Mouse (Mus musculus): ENCODE data around the gene Hpcal1.

Hpcal1 gene

GRCm38 (mm10) chr12:17686116-17686515 is 4.5 kb upstream of the Hpcal1 start:
- no peak for DNase-seq (ENCODE audit: low read depth, low spot score)

- no peak for DNase-seq (ENCODE audit: low read depth, low spot score)
Measured at GRCm38 (mm10) chr12:17688913-17689312, 1.7 kb upstream of the Hpcal1 start.

GRCm38 (mm10) chr12:17689931-17690563 is 609 bp upstream of the Hpcal1 start:
- DNase-seq (ENCODE audit: low read depth, low spot score) = no peak

GRCm38 (mm10) chr12:17691320-17691876 is 742 bp downstream of the Hpcal1 start:
- DNase-seq (ENCODE audit: low read depth, low spot score) = no peak

- DNase-seq (ENCODE audit: low read depth, low spot score) = no peak
Measured at GRCm38 (mm10) chr12:17691891-17692321, 1.2 kb downstream of the Hpcal1 start.

GRCm38 (mm10) chr12:17692356-17692755 is 1.7 kb downstream of the Hpcal1 start:
- DNase-seq (ENCODE audit: low read depth, low spot score) = no peak

GRCm38 (mm10) chr12:17692953-17693352 is 2.3 kb downstream of the Hpcal1 start:
- no peak for DNase-seq (ENCODE audit: low read depth, low spot score)

GRCm38 (mm10) chr12:17694589-17695115 is 4.0 kb downstream of the Hpcal1 start:
- no peak for DNase-seq (ENCODE audit: low read depth, low spot score)

- no peak for DNase-seq (ENCODE audit: low read depth, low spot score)
Measured at GRCm38 (mm10) chr12:17696395-17696794, 5.7 kb downstream of the Hpcal1 start.

GRCm38 (mm10) chr12:17698934-17699333 is 8.3 kb downstream of the Hpcal1 start:
- no peak for DNase-seq (ENCODE audit: low read depth, low spot score)

- DNase-seq (ENCODE audit: low read depth, low spot score) = no peak
Measured at GRCm38 (mm10) chr12:17699480-17699879, 8.8 kb downstream of the Hpcal1 start.

GRCm38 (mm10) chr12:17701131-17701720 is 10.6 kb downstream of the Hpcal1 start:
- DNase-seq (ENCODE audit: low read depth, low spot score) = no peak

GRCm38 (mm10) chr12:17701795-17702194 is 11.1 kb downstream of the Hpcal1 start:
- no peak for DNase-seq (ENCODE audit: low read depth, low spot score)

GRCm38 (mm10) chr12:17702257-17702943 is 11.7 kb downstream of the Hpcal1 start:
- DNase-seq (ENCODE audit: low read depth, low spot score) = no peak

- no peak for DNase-seq (ENCODE audit: low read depth, low spot score)
Measured at GRCm38 (mm10) chr12:17702944-17703335, 12.3 kb downstream of the Hpcal1 start.

GRCm38 (mm10) chr12:17703866-17704265 is 13.2 kb downstream of the Hpcal1 start:
- no peak for DNase-seq (ENCODE audit: low read depth, low spot score)

- no peak for DNase-seq (ENCODE audit: low read depth, low spot score)
Measured at GRCm38 (mm10) chr12:17707472-17707871, 16.8 kb downstream of the Hpcal1 start.

- no peak for DNase-seq (ENCODE audit: low read depth, low spot score)
Measured at GRCm38 (mm10) chr12:17709451-17709850, 18.8 kb downstream of the Hpcal1 start.

GRCm38 (mm10) chr12:17709926-17710746 is 19.5 kb downstream of the Hpcal1 start:
- no peak for DNase-seq (ENCODE audit: low read depth, low spot score)

- DNase-seq (ENCODE audit: low read depth, low spot score) = no peak
Measured at GRCm38 (mm10) chr12:17710747-17711092, 20.1 kb downstream of the Hpcal1 start.

- DNase-seq (ENCODE audit: low read depth, low spot score) = no peak
Measured at GRCm38 (mm10) chr12:17711731-17712388, 21.2 kb downstream of the Hpcal1 start.

Data from c-Kit-negative CD71-positive TER-119-positive erythroid progenitor cells, embryonic 14.5 days (primary cell).